Mouse (Mus musculus) adrenal gland, adult (tissue): ENCODE measurements around the gene 2310034G01Rik.

Experiments
- DNase-seq, 2 experiments: peaks; one replicate each; pipeline ENCODE4 v3.0.0; 2022 to 2023; ENCODE audit warnings: low spot score in 1 of 2; ENCODE audit not compliant: inconsistent age in 2 of 2

The 2310034G01Rik gene

GRCm38 (mm10) chr19:46329031-46329641, 21.0 kb downstream of the 2310034G01Rik start:
- peak in 1 of 2 experiments; percentile 74 for DNase-seq

GRCm38 (mm10) chr19:46328081-46329030, 21.7 kb downstream of the 2310034G01Rik start, which contains the start of gene Fbxl15:
TSS of gene Fbxl15 (plus strand) at chr19:46328184.
- peak; percentile 97 to 99 for DNase-seq

GRCm38 (mm10) chr19:46327531-46328064, 22.5 kb downstream of the 2310034G01Rik start:
- no peak for DNase-seq

- DNase-seq = peak; percentile 71 to 89
Observed at GRCm38 (mm10) chr19:46326756-46327305, 23.3 kb downstream of the 2310034G01Rik start, which contains the start of gene Psd. TSS of gene Psd (minus strand) at chr19:46327156.

GRCm38 (mm10) chr19:46326019-46326755, 23.9 kb downstream of the 2310034G01Rik start:
- no peak for DNase-seq

- DNase-seq = no peak
Observed at GRCm38 (mm10) chr19:46324918-46325317, 25.2 kb downstream of the 2310034G01Rik start.

GRCm38 (mm10) chr19:46324366-46324765, 25.7 kb downstream of the 2310034G01Rik start:
- no peak for DNase-seq

GRCm38 (mm10) chr19:46323716-46324115, 26.4 kb downstream of the 2310034G01Rik start:
- DNase-seq = no peak

GRCm38 (mm10) chr19:46322996-46323572, 27.0 kb downstream of the 2310034G01Rik start:
- DNase-seq = no peak

- no peak for DNase-seq
Observed at GRCm38 (mm10) chr19:46322144-46322995, 27.7 kb downstream of the 2310034G01Rik start.

GRCm38 (mm10) chr19:46321101-46321943, 28.8 kb downstream of the 2310034G01Rik start:
- peak in 1 of 2 experiments; percentile 10 for DNase-seq

- peak in 1 of 2 experiments; percentile 9 for DNase-seq
Observed at GRCm38 (mm10) chr19:46320076-46320785, 29.9 kb downstream of the 2310034G01Rik start.

GRCm38 (mm10) chr19:46318586-46319378, 31.3 kb downstream of the 2310034G01Rik start:
- DNase-seq = peak; percentile 90 to 95

GRCm38 (mm10) chr19:46318031-46318471, 32.1 kb downstream of the 2310034G01Rik start:
- DNase-seq = peak; percentile 35 to 76

- no peak for DNase-seq
Observed at GRCm38 (mm10) chr19:46317546-46317885, 32.6 kb downstream of the 2310034G01Rik start.

- peak in 1 of 2 experiments; percentile 5 for DNase-seq
Observed at GRCm38 (mm10) chr19:46316846-46317545, 33.1 kb downstream of the 2310034G01Rik start.
